Mouse (Mus musculus) colon, adult 2 months (tissue): ENCODE measurements around the gene Gm13023. TPM values are rescaled to one million over a fixed set of nuclear protein-coding genes. Genes with fewer than 3 reads are reported as not detected.

Experiments
- polyA plus RNA-seq: library from polyadenylated mRNA; depleted of rRNA; stranded (reverse); fragments of >200 nt; gene quantifications from 2 replicates; pipeline ENCODE4 v1.2.3, GENCODE M21; 2012; rRNA removed

Gm13023 gene
- not detected in 2 replicates for polyA plus RNA-seq

GRCm38 (mm10) chr4:143789052-143789451, at the start of gene Gm13023:
TSS of gene Gm13023 (plus strand) at chr4:143789352.

GRCm38 (mm10) chr4:143815993-143816392, 26.8 kb downstream of the Gm13023 start, which contains the start of gene Gm13084:
TSS of gene Gm13084 (minus strand) at chr4:143816093.

Other genes starting within 250 kb of the Gm13023 start
- not detected in 2 replicates for gene BC080695, start 237.7 kb upstream of the Gm13023 start, polyA plus RNA-seq
- not detected in 2 replicates for gene Gm13057, start 237.6 kb upstream of the Gm13023 start, polyA plus RNA-seq
- not detected in 2 replicates for gene Gm13083, start 174.3 kb upstream of the Gm13023 start, polyA plus RNA-seq
- not detected in 2 replicates for gene Gm13088, start 132.1 kb upstream of the Gm13023 start, polyA plus RNA-seq
- not detected in 2 replicates for gene Gm13089, start 86.6 kb upstream of the Gm13023 start, polyA plus RNA-seq
- gene Gm13078, start 69.9 kb upstream of the Gm13023 start, polyA plus RNA-seq: not detected in 2 replicates
- not detected in 2 replicates for gene Gm13084, start 26.7 kb downstream of the Gm13023 start, polyA plus RNA-seq
- not detected in 2 replicates for gene Gm13103, start 57.1 kb downstream of the Gm13023 start, polyA plus RNA-seq
- gene Pramef6, start 111.0 kb downstream of the Gm13023 start, polyA plus RNA-seq: not detected in 2 replicates
- gene Pramef25, start 161.7 kb downstream of the Gm13023 start, polyA plus RNA-seq: not detected in 2 replicates
- not detected in 2 replicates for gene Gm13101, start 177.6 kb downstream of the Gm13023 start, polyA plus RNA-seq
- gene Pramef17, start 205.0 kb downstream of the Gm13023 start, polyA plus RNA-seq: not detected in 2 replicates